Mouse (Mus musculus): ENCODE measurements around the gene Epb41l2.

Gene Epb41l2

DNA sequence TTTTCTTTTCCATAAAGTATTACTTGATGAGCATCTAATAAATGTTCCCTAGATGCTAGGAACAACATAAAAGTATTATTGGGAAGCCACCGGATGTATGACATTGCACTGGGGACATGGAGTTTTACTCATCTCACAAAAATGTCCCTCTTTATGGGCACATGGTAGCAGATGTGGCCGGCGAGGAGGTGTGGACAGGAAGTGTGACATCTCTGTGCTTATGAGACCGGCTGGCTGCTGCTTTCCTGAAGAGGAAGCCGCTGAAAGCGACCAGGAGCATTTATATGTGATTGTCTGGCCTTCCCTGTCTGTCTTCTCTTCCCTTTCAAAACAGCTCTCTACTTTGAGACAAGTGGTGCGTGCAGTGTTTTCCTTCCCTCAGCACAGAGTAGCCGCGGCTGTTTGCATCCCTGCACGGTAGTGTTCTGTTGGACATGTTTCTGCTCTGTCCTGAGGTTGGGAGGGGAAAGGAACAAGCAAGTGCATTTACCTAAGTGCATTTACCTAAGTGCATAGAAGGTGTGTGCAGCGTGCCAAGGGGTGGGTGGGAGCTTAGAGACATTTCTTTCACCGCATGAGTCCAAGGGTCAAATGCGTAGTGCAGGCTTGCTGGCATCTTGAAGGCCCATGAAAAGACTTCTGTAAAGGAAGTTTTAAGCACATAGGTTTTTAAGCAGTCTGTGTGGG, 74.9 kb downstream of the Epb41l2 start:
- in situ Hi-C loops (cut with MboI, MseI): no loop called here

DNA sequence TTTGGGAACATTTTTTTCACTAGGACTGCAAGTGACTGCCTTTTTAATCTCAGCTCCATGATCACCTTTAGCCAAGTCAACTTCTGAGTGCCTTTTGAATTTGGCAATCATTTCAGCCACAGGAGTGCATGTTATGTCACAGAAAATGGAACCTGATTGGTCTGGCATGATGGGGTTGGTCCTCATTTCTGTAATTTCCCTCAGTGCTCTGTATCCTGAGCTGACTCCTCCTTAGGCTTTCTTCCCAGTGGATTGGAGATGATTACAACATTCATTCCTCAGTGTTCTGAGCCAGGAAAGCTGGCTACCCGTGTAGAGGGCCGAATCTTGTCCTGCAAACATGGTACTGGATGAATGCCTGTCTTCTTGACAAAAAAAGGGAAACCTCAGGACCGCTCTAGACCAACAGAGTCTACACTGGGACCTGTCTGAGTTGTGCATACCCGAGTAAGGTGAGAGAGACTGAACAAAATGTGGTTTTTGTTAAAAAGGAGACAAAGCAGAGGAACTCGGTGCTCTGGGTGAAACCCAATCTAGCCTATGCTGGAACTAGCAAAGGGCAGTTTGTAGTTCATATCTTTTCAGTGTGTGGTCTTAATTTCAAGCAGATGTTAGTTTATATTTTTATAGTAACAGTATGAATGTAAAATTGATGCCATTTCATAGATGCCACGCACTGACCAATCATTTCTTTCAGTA, 77.3 kb downstream of the Epb41l2 start:
- in situ Hi-C loops (cut with MboI, MseI): no loop called here

DNA sequence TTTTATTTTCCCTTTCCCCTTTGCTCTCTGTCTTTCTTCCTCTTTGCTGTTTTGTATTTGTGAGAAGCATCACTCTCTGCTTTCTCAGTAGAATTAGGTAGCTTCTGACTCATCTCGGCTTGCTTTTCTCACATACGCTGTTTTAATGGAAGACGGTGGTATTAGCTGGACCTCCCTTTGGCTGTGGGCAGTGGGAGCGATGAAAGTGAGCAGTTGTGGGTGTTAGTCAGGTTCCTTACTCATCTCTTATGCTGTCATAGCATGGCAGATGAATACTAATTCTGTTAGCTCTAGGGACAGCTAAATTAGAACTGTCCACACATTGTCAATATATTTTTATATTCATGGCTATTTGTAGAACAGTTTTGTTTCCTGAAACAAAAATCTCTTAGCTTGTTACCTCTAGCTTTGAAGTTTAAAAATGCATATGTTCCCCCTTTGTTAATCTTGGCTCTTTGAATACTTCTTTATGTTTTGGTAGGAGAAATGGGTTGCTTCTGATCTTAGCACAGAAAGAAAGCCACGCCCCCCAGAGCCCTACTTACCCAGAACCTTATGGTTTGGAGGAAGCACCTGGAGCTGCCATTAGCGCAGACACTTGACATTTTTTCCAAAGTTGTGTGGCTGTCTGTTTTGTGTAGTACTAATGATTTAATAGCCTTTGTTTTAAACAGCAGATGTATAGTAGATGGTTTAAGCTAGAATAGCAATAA, 78.1 kb downstream of the Epb41l2 start:
- in situ Hi-C loops (cut with MboI, MseI): no loop called here

DNA sequence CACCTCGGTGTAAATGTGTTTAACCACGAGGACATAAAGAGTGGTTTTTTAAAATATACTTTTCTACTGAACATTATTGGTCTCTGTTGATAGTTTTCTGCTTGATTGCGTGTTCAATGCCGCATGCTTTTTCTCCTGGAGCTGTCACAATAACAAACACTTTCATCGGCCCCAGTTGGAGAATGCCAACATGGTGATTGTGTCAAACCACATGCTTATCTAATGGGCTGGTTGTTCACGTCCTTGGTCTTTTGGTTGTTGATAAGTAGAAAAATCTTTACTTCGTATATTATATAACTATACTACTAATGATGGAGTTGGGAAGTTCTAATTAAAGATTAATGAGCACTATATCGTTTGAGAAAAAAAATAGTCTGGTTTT, 78.7 kb downstream of the Epb41l2 start:
- in situ Hi-C loops (cut with MboI, MseI): no loop called here

DNA sequence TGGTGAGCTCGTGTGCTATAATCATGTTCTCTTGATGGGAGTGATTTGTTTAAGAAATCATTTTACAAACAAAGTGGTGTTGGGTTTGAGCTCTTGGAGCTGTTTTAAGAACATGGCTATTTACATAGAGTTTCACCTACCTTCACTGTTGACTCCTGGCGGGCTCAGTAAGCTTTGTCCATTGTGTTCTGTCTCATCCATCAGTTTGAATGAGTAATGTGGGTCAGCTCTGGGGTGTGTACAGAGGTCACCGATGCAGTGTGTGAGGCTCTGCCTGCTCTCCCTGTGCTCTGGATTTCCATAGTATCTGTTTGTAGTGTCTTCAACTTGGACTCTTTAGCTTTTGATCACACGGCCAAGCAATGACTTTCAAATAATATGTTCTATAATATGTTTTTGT, 79.6 kb downstream of the Epb41l2 start:
- in situ Hi-C loops (cut with MboI, MseI): no loop called here

DNA sequence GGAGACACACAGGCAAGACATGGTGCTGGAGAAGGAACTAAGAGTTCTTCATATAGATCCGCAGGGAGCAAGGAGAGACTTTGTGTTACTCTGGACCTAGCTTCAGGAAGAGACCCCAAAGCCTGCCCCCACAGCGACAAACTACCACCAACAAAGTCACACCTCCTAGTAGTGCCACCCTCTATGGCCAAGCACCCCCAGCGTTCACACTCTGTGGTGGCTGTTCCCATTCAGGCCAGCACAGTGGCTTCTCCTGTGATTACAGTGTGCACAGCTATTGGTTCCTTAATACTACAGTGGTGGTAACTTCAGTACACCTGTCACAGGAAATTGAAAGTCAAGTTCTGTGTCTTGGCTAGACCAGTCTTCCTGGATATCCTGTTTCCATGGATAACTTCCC, 80.3 kb downstream of the Epb41l2 start:
- in situ Hi-C loops (cut with MboI, MseI): no loop called here

DNA sequence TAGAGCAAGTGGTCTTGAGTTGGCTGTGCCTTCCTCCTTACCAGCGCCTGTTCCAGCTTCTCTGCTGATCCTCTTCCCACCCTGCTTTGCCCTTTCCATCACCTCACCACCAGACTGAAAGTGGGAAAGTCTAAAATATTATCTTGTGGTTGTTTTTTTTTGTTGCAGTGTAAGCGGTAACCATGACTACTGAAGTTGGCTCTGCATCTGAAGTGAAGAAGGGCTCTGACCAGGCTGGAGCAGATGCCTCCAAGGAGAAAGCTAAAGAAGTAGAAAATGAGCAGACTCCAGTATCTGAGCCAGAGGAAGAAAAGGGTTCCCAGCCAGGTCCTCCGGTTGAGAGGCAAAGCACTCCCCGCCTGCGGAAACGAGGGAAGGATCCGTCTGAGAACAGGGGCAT, 81.8 kb downstream of the Epb41l2 start:
- in situ Hi-C loops (cut with MboI, MseI): no loop called here

DNA sequence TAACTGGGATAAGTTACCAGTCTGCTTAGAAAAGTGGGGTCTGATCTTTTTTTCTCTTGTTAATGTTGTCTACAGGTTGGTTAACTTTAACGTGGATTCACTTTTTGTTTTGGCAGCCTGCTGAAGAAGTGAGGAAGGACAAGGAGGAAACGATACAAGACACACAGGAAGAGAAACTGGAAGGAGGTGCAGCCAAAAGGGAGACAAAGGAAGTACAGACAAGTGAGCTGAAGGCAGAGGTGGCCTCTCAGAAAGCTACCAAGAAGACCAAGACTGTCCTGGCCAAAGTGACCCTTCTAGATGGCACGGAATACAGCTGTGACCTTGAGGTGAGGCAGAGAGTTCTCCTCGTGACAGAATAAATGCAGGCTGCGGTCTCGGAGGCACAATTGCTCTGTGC, 84.0 kb downstream of the Epb41l2 start:
- in situ Hi-C loops (cut with MboI, MseI): no loop called here

DNA sequence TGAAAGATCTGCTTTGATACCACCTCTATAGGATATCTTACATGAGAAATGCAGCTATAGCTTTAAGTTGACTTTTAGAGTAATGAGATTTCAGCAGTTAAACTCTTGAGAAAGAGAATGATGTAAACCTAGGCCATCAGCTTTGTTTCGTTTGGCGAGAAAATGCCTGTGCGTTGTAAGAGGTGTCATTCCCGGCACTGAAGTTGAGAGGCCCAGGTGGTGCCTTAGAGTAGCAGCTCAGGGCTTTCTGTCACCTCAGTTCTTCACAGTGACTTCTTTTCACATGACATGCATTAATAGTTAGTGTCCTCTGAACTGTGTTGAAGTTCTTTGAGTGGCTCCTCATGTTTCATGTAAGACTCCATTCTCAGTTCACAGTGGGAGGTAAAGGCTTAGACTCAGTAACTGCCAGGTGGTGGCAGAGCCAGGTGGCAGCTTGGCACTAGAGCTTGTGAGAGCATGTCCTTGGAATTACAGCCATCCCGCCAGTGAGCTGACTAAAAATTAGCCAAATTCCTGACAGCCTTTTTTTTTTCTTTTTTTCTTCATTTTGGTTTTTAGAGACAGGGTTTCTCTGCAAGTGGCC, 84.7 kb downstream of the Epb41l2 start:
- in situ Hi-C loops (cut with MboI, MseI): no loop called here

DNA sequence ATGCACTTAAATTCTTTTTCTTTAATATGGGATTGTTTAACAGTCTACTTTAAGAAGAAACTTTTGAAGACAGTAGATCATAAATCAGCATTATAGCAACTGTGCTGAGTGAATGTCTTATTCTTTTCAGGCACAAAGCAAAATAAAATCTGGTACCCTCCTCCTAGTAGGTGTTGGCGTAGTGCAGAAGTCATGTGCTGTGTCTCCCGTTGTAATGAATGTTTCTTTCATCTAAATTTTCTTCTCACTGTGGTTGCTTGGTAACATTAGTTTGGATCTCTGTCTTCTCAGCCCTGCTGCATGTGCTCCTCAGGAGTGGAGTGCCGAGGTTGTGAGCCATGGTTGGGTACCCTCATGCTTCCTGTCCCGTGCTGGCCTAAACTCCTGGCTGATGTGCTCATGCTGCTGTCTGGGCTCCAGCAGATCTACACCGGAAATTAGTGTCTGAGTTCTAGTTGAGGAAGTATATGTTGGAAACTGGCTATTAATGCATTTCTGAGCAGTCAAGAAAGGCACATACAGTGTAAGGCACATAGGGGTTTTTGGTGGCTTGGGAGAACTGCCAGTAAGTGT, 87.4 kb downstream of the Epb41l2 start:
- in situ Hi-C loops (cut with MboI, MseI): no loop called here

DNA sequence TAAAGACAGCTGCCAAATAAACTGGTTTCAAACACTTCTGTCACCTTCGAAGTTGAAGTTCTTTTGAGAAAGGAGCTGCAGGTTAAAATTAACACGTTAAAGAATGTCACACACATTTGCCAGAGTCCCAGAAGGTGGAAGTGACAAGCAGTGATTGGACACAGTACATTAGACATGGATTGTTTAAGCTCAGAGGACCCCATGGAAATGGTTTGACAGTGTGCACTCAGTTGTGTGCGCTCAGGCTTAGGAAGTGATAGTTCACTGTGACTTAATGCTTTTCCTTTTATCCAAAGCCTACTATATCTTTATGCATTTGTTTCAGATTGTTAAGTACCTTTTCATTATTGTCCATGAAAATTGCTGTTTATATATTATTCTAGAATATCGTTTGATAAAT, 89.1 kb downstream of the Epb41l2 start:
- in situ Hi-C loops (cut with MboI, MseI): no loop called here

DNA sequence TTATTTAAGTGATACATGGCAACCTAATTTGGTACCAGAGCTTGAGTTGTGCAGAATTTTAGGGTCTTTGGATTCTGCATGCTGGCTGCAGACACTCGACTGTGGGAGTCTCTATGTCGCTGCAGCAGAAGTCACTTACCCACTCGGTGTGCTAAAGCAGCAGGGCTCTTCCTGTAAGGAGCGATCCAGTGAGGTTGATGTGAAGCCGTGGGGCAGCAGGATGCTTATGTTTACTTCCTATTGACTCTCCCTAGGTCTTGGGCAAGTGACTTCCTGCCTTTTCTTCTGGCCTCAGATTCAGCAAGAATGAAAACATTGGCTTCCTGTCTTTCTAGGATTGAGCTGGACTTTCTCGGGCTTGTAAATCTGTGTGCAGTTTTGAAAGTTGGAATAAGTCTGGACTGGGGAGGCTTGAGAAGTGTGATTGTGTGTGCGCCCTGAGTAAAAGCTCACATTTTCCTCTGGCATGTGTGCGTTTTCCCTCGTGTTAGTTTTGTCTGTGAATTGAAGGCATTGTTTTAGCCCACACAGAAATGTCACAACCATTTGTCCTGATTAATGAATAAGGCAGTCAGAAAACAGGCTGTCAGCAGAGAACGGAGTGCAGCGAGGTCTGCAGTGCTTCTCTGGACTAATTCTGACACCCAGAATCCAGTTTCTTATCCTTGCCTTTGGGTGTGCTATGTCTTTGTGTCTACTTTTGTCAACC, 89.9 kb downstream of the Epb41l2 start:
- in situ Hi-C loops (cut with MboI, MseI): no loop called here

DNA sequence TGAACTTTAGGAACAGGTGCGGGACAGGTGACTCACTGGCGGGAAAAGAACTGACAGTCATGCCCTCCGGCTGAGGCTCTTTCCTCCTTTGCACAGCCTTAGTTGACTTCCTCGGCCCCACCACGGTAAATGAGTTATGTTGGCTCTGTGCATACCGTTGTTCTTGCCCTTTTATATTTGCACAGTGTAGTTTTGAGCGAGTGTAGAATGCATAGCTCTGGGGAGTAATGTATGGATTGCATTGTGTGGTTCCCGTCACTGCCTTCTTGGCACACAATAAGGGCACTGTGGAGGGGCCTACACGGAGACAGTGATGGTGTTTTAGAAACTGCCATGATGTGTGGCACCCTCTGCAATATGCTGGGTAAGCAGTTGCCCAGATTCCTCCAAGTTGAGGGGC, 93.6 kb downstream of the Epb41l2 start:
- in situ Hi-C loops (cut with MboI, MseI): no loop called here

DNA sequence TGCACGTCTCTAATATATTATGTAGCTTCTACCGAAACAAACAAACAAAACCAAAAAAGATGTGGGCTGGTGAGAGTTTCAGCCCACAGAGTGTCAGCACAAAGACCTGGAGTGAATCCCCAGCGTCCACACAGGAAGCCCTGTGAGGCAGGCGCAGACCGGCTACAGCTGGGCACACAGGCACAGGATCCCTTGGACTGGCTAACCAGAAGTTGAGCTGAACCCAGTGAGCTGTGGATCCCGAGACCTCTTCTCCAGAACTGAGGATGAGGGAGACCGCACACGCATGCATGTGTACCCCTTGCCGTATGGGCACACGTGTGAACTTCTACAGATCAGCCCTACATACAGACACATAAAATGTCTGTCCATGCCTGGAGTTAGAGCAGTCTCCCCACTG, 94.2 kb downstream of the Epb41l2 start:
- in situ Hi-C loops (cut with MboI, MseI): no loop called here

DNA sequence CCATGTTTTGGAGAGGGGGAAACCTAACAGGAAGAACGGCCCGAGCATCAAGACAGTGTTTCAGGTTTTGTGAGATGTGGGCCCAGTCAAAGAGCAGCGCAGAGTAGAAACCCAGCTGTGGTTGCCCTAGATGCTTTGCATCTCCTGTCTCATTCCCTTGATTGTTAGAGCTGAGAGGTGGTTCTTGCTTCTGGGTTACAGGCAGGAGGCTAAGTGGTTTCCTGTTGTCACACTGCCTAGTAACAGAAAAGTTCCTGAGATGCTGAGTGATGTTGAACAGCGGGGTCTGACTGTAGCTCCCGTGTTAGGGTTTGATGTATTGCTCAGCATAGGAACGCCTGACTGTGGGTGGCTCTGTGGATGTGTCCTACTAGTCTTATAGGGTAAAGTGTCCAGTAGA, 97.5 kb downstream of the Epb41l2 start:
- in situ Hi-C loops (cut with MboI, MseI): no loop called here

DNA sequence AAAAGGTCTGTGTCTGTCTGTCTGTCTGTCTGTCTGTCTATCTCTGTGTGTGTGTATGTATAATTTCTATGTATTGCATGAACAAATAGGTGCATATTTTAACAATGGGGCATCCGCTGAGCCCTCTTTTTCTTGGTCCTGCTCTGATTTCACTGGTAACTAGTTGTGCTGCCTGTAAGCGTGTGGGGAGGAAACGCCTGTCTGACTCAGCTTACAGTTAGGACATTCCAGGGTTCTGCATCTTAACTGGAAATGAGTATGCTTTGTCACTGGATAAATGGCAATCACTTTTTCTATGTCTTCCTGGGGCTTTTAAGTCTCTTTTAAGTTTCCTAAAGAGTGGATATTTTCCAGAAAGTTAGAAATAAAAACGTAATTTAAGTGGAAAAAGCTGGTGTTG, 98.4 kb downstream of the Epb41l2 start:
- in situ Hi-C loops (cut with MboI, MseI): no loop called here

DNA sequence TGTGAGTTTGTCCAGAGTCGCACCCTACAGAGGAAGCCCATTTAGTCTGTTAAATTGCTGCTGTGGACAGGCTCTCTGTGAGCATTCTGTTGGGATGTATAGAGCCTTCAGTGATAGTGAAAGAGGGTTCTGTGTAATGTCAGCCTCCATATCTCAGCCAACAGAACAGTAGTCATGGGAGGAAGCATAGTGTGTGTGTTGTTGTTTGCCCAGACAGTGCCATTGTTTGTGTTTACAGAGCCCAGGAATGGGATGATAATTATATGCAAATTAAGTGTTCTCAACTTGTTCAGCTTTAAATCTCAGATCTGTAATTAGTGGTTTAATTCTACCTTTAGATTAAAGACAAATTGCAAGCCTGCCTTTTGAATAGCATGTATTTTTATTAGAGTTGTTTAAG, 102.2 kb downstream of the Epb41l2 start:
- in situ Hi-C loops (cut with MboI, MseI): no loop called here

DNA sequence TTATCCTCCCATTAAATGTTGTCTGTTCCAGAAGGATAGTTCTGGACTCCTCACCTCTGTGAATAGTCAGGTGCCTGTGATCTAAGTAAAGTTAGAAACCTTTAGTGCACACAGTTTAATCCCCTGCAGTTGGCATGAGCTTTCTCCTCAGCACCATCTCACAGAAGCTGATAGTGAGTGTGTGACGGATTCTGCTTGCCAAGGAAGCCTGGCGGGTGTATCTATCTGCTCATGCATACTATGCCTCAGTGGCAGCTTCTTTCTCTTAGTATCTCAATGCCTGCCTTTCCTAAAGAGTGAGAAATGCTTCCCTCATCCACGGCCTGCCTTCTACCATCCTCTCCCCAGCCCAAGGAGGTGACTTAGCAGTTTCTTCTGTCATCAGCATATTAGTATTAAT, 103.1 kb downstream of the Epb41l2 start:
- in situ Hi-C loops (cut with MboI, MseI): no loop called here

DNA sequence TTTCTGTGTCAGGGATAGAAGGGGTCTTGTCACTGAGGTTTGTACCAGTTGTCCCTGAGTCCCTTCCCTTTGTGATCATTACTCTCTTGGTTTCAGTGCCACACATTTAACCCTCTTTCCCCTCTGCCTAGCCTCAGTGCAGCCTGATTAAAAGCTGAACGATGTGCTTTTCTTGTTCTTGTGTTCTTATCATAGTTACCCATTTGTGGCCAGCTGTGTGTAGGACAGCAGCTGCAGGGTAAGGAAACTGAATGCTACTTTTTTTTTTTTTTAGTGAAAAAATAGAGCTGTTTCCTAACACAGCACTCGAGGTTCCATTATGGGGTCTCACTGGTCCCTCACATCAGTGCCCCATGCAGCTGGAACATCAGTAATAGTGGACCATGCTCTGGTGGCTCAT, 106.9 kb downstream of the Epb41l2 start:
- in situ Hi-C loops (cut with MboI, MseI): no loop called here

DNA sequence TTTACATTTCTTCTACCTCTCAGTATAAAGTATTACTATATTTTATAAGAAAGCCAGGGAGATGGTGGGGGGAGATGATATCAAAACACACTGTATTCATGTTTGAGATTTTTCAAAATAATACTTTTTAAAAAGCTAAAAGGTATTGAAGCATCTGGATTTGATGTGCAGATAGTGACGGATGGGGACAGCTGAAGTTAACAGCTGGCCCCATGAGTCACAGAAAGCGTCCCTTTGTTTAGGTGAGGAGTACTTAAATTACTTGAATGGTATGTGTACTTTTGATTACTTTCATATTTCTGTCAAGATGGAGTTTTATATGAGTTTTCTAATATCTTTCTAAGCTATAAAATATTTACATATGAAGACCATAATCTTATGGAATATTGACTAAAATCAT, 112.3 kb downstream of the Epb41l2 start:
- in situ Hi-C loops (cut with MboI, MseI): no loop called here

DNA sequence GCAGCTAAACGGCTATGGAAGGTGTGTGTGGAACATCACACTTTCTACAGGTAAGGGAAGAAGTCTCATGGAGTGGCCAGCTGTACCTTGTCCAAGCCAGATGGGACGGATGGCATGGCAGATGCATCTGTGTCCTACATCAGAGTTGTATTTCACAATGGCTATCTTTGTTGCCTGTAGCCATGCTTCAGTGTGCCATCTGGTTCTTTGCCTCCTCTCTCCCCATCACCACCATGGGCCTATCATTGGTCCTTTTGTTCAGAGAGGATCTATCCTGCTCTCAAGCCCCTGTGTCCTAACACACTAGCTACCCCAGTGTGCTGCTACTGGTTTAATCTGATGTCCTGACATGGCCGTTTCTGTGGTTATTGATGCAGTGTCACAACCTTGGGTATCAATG, 120.1 kb downstream of the Epb41l2 start:
- in situ Hi-C loops (cut with MboI, MseI): no loop called here

DNA sequence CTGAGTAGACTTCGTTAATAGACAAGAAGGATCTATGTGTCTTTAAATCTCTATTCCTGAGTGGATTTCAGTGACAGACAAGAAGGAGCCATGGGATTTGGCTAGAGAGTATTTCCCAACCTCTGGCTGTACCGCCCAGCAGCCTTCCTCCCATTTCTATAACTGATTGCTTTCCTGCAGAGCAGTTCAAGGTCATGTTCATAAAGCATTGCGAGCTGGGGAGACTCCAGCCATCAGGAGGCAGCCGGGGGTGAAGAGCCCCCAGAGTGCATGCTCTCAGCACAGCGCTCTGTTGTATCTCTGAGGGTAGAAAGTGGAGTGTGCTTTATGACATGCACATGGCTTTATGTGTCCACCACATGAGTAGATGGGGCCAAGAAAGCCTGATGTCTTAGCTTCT, 123.2 kb downstream of the Epb41l2 start:
- in situ Hi-C loops (cut with MboI, MseI): no loop called here

Measured in T-helper 1 cell (primary cell).